Mouse (Mus musculus): Measurements from ENCODE around the gene Gm2075. TPM values are rescaled to one million over a fixed set of nuclear protein-coding genes. Genes with fewer than 3 reads are reported as not detected.
"Not testable (repeated sequence)": the region's sequence is repeated elsewhere in the genome, so short reads cannot be mapped to it uniquely, and the experiment has no call there.

Gm2075 gene
- not detected in 2 replicates for polyA plus RNA-seq (2014; fragmentation: Nextera tagmentation; extraction: Ambion mirVana)

GRCm38 (mm10) chr12:88011548-88011947 is at the start of gene Gm2075:
Gm2075 (plus strand) TSS chr12:88011848.
- no CpG with 5 or more reads among the region's 1 CpGs for WGBS

GRCm38 (mm10) chr12:87984000-87984399 is 27.6 kb upstream of the Gm2075 start:
- not testable (repeated sequence) for ATAC-seq (replicated peaks; ENCODE audit: insufficient number of reproducible peaks, low FRiP score, low TSS enrichment, low read depth); H3K9ac ChIP-seq (replicated peaks; ENCODE audit: low read length); H3K36me3 ChIP-seq (replicated peaks; ENCODE audit: control insufficient read depth, insufficient read depth, low read depth, low read length); H3K4me2 ChIP-seq (ENCODE audit: low read depth, low read length); H3K27me3 ChIP-seq (ENCODE audit: control insufficient read depth, insufficient read depth, low read length); H3K9me3 ChIP-seq (replicated peaks; ENCODE audit: control insufficient read depth, low read length); H3K4me1 ChIP-seq (ENCODE audit: control insufficient read depth, insufficient read depth, low read length); H3K27ac ChIP-seq (replicated peaks; ENCODE audit: low read depth, low read length); DNase-seq (ENCODE audit: low spot score); H3K4me3 ChIP-seq (ENCODE audit: low read depth, low read length)

More at GRCm38 (mm10) chr12:88011548-88011947, at the start of gene Gm2075:
- not testable (repeated sequence) for H3K4me1 ChIP-seq (ENCODE audit: control insufficient read depth, insufficient read depth, low read length); DNase-seq (ENCODE audit: low spot score); H3K4me3 ChIP-seq (ENCODE audit: low read depth, low read length); H3K9ac ChIP-seq (replicated peaks; ENCODE audit: low read length); ATAC-seq (replicated peaks; ENCODE audit: insufficient number of reproducible peaks, low FRiP score, low TSS enrichment, low read depth); H3K9me3 ChIP-seq (replicated peaks; ENCODE audit: control insufficient read depth, low read length); H3K36me3 ChIP-seq (replicated peaks; ENCODE audit: control insufficient read depth, insufficient read depth, low read depth, low read length); H3K27ac ChIP-seq (replicated peaks; ENCODE audit: low read depth, low read length); H3K4me2 ChIP-seq (ENCODE audit: low read depth, low read length); H3K27me3 ChIP-seq (ENCODE audit: control insufficient read depth, insufficient read depth, low read length)

GRCm38 (mm10) chr12:88004118-88004517 is 7.5 kb upstream of the Gm2075 start:
- H3K4me3 ChIP-seq (ENCODE audit: low read depth, low read length); H3K27me3 ChIP-seq (ENCODE audit: control insufficient read depth, insufficient read depth, low read length); H3K4me2 ChIP-seq (ENCODE audit: low read depth, low read length); H3K9me3 ChIP-seq (replicated peaks; ENCODE audit: control insufficient read depth, low read length); H3K4me1 ChIP-seq (ENCODE audit: control insufficient read depth, insufficient read depth, low read length); H3K9ac ChIP-seq (replicated peaks; ENCODE audit: low read length); H3K36me3 ChIP-seq (replicated peaks; ENCODE audit: control insufficient read depth, insufficient read depth, low read depth, low read length); DNase-seq (ENCODE audit: low spot score); ATAC-seq (replicated peaks; ENCODE audit: insufficient number of reproducible peaks, low FRiP score, low TSS enrichment, low read depth); H3K27ac ChIP-seq (replicated peaks; ENCODE audit: low read depth, low read length): not testable (repeated sequence)
- WGBS, result 83% methylated on average over 3 of the region's 3 CpGs

- H3K27me3 ChIP-seq (ENCODE audit: control insufficient read depth, insufficient read depth, low read length); H3K9me3 ChIP-seq (replicated peaks; ENCODE audit: control insufficient read depth, low read length); H3K9ac ChIP-seq (replicated peaks; ENCODE audit: low read length); H3K4me1 ChIP-seq (ENCODE audit: control insufficient read depth, insufficient read depth, low read length); H3K4me2 ChIP-seq (ENCODE audit: low read depth, low read length); H3K4me3 ChIP-seq (ENCODE audit: low read depth, low read length); H3K27ac ChIP-seq (replicated peaks; ENCODE audit: low read depth, low read length); H3K36me3 ChIP-seq (replicated peaks; ENCODE audit: control insufficient read depth, insufficient read depth, low read depth, low read length); ATAC-seq (replicated peaks; ENCODE audit: insufficient number of reproducible peaks, low FRiP score, low TSS enrichment, low read depth); DNase-seq (ENCODE audit: low spot score): not testable (repeated sequence)
- WGBS, result 79% methylated on average over 2 of the region's 2 CpGs
Observed at GRCm38 (mm10) chr12:88018671-88019070, 7.0 kb downstream of the Gm2075 start, which contains the start of gene Gm6803. Gm6803 (minus strand) TSS chr12:88018771.

- H3K9ac ChIP-seq (replicated peaks; ENCODE audit: low read length); ATAC-seq (replicated peaks; ENCODE audit: insufficient number of reproducible peaks, low FRiP score, low TSS enrichment, low read depth); H3K9me3 ChIP-seq (replicated peaks; ENCODE audit: control insufficient read depth, low read length); H3K27me3 ChIP-seq (ENCODE audit: control insufficient read depth, insufficient read depth, low read length); H3K4me1 ChIP-seq (ENCODE audit: control insufficient read depth, insufficient read depth, low read length); DNase-seq (ENCODE audit: low spot score); H3K4me3 ChIP-seq (ENCODE audit: low read depth, low read length); H3K27ac ChIP-seq (replicated peaks; ENCODE audit: low read depth, low read length); H3K4me2 ChIP-seq (ENCODE audit: low read depth, low read length); H3K36me3 ChIP-seq (replicated peaks; ENCODE audit: control insufficient read depth, insufficient read depth, low read depth, low read length): not testable (repeated sequence)
- WGBS, result 100% methylated on average over 1 of the region's 1 CpGs
Observed at GRCm38 (mm10) chr12:88026704-88027103, 15.1 kb downstream of the Gm2075 start, which contains the start of gene Gm2056. Gm2056 (plus strand) TSS chr12:88027004.

GRCm38 (mm10) chr12:88032250-88032649 is 20.6 kb downstream of the Gm2075 start:
- H3K4me3 ChIP-seq (ENCODE audit: low read depth, low read length); H3K27me3 ChIP-seq (ENCODE audit: control insufficient read depth, insufficient read depth, low read length); H3K9ac ChIP-seq (replicated peaks; ENCODE audit: low read length); H3K4me2 ChIP-seq (ENCODE audit: low read depth, low read length); H3K9me3 ChIP-seq (replicated peaks; ENCODE audit: control insufficient read depth, low read length); DNase-seq (ENCODE audit: low spot score); ATAC-seq (replicated peaks; ENCODE audit: insufficient number of reproducible peaks, low FRiP score, low TSS enrichment, low read depth); H3K4me1 ChIP-seq (ENCODE audit: control insufficient read depth, insufficient read depth, low read length); H3K27ac ChIP-seq (replicated peaks; ENCODE audit: low read depth, low read length); H3K36me3 ChIP-seq (replicated peaks; ENCODE audit: control insufficient read depth, insufficient read depth, low read depth, low read length): not testable (repeated sequence)
- WGBS, result 91% methylated on average over 5 of the region's 5 CpGs

GRCm38 (mm10) chr12:88039062-88039461 is 27.4 kb downstream of the Gm2075 start:
- not testable (repeated sequence) for H3K4me3 ChIP-seq (ENCODE audit: low read depth, low read length); H3K27ac ChIP-seq (replicated peaks; ENCODE audit: low read depth, low read length); H3K9me3 ChIP-seq (replicated peaks; ENCODE audit: control insufficient read depth, low read length); DNase-seq (ENCODE audit: low spot score); H3K36me3 ChIP-seq (replicated peaks; ENCODE audit: control insufficient read depth, insufficient read depth, low read depth, low read length); H3K4me2 ChIP-seq (ENCODE audit: low read depth, low read length); H3K9ac ChIP-seq (replicated peaks; ENCODE audit: low read length); ATAC-seq (replicated peaks; ENCODE audit: insufficient number of reproducible peaks, low FRiP score, low TSS enrichment, low read depth); H3K27me3 ChIP-seq (ENCODE audit: control insufficient read depth, insufficient read depth, low read length); H3K4me1 ChIP-seq (ENCODE audit: control insufficient read depth, insufficient read depth, low read length)

GRCm38 (mm10) chr12:88039703-88040102 is 28.1 kb downstream of the Gm2075 start:
- not testable (repeated sequence) for H3K9ac ChIP-seq (replicated peaks; ENCODE audit: low read length); H3K27ac ChIP-seq (replicated peaks; ENCODE audit: low read depth, low read length); H3K4me2 ChIP-seq (ENCODE audit: low read depth, low read length); H3K4me3 ChIP-seq (ENCODE audit: low read depth, low read length); ATAC-seq (replicated peaks; ENCODE audit: insufficient number of reproducible peaks, low FRiP score, low TSS enrichment, low read depth); H3K27me3 ChIP-seq (ENCODE audit: control insufficient read depth, insufficient read depth, low read length); H3K4me1 ChIP-seq (ENCODE audit: control insufficient read depth, insufficient read depth, low read length); H3K9me3 ChIP-seq (replicated peaks; ENCODE audit: control insufficient read depth, low read length); DNase-seq (ENCODE audit: low spot score); H3K36me3 ChIP-seq (replicated peaks; ENCODE audit: control insufficient read depth, insufficient read depth, low read depth, low read length)
- WGBS, result 93% methylated on average over 1 of the region's 1 CpGs

Measured in embryonic facial prominence, embryonic 11.5 days (tissue).